Mouse (Mus musculus): ENCODE measurements at regions not wholly inside any gene's neighbourhood (a gene's known extent, or its start where the extent isn't known, plus 50 kb on each side); places are given as distances from the start of the nearest gene placed in this dataset.

DNA sequence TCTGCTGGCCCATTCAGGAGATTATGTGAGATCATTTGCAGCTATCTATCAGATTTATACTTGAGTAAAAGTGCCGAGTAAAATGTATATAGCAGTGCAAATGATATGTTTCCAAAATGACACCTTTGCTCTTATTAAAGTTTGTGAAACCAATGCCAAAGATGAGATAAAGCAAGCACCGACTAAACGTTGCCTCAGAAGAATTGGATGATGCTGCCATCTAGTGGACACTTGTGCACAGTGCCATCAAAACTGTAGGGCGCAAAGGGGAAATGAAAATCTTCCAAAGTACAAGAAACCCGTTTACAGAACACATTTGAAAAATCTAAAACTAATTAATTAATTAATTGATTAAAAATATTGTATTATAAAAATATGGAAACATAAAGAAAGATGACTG lies 127.2 kb downstream of the Atxn7l3b start:
- 8% methylated on average over 5 of the region's 5 CpGs for whole genome bisulfite sequencing
- H3K27ac ChIP-seq (ENCODE audit: low read depth, low read length): no peak overlapping the region
- peak; percentile 54; the same call in 1 of the 2 replicates for ATAC-seq (replicated peaks; ENCODE audit: low FRiP score)
- H3K9me3 ChIP-seq (ENCODE audit: control insufficient read depth, low read length): no peaks in the 10 kb centered on the region
- H3K9ac ChIP-seq (ENCODE audit: low read depth, low read length): no peak overlapping the region
- H3K4me1 ChIP-seq (replicated peaks; ENCODE audit: control insufficient read depth, insufficient read depth, low read length): no peaks in the 10 kb centered on the region
- DNase-seq (ENCODE audit: low spot score): no peak
- no peak overlapping the region for H3K4me3 ChIP-seq (ENCODE audit: low read depth, low read length)
- H3K36me3 ChIP-seq (ENCODE audit: control insufficient read depth, insufficient read depth, low read length): no peaks in the 10 kb centered on the region
- no peaks in the 10 kb centered on the region for H3K27me3 ChIP-seq (replicated peaks; ENCODE audit: control insufficient read depth, insufficient read depth, low read length)
- no peak overlapping the region for H3K4me2 ChIP-seq

GRCm38 (mm10) chr10:112798603-112799002 lies 130.2 kb downstream of the Atxn7l3b start:
- Histone ChIP-seq H3K4me2 (no peak overlapping the region), H3K27ac (ENCODE audit: low read depth, low read length) (no peak overlapping the region), H3K9ac (ENCODE audit: low read depth, low read length) (no peak overlapping the region), H3K36me3 (ENCODE audit: control insufficient read depth, insufficient read depth, low read length) (no peaks in the 10 kb centered on the region), H3K9me3 (ENCODE audit: control insufficient read depth, low read length) (no peaks in the 10 kb centered on the region), H3K4me3 (ENCODE audit: low read depth, low read length) (no peak overlapping the region), H3K27me3 (replicated peaks; ENCODE audit: control insufficient read depth, insufficient read depth, low read length) (no peaks in the 10 kb centered on the region), H3K4me1 (replicated peaks; ENCODE audit: control insufficient read depth, insufficient read depth, low read length) (no peaks in the 10 kb centered on the region)
- WGBS: 62% methylated on average over 7 of the region's 7 CpGs
- DNase-seq (ENCODE audit: low spot score) (no peak), ATAC-seq (replicated peaks; ENCODE audit: low FRiP score) (no peak)

DNA sequence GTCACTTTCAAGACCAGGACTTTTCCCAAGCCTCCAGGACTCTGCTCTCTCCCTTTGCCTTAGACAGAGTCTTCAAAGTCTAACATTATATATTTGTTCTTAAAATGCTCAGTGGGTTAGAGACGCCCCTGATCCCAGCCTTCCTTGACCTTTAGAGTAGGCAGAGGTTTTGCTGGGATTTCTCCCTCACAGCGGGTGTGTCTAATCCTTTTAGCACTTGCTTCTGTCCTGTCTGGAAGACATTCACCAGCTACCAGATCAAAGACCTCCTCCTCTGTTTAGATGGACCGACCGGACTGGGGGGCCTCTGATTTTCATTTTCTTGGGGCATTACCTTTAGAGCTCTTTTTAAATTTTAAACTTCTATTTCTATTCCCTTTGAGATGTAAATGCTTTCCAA lies 130.7 kb downstream of the Atxn7l3b start:
- WGBS: 20% methylated on average over 4 of the region's 4 CpGs

DNA sequence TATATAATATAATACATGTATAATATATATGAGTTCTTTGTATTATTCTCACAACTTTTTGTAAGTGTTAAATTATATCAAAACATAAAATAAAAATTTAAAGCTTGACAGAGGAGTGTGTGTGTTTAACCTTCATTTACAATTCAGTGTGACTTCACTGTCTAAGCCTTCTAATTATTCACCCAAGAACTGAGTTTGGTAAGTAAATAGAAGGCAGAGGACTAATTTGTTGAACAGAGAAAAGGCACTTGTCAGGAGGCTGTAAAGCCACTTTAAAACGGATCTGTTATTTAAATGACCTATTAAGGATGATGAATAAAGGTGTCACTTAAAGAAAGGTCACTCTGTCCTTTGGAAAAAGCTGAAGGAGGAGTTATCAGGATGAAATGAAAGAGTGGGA lies 132.9 kb downstream of the Atxn7l3b start:
- 22% methylated on average over 1 of the region's 1 CpGs for WGBS
- Histone ChIP-seq H3K4me3 (ENCODE audit: low read depth, low read length) (no peak overlapping the region), H3K27ac (ENCODE audit: low read depth, low read length) (no peak overlapping the region), H3K27me3 (replicated peaks; ENCODE audit: control insufficient read depth, insufficient read depth, low read length) (no peaks in the 10 kb centered on the region), H3K4me1 (replicated peaks; ENCODE audit: control insufficient read depth, insufficient read depth, low read length) (no peaks in the 10 kb centered on the region), H3K36me3 (ENCODE audit: control insufficient read depth, insufficient read depth, low read length) (no peaks in the 10 kb centered on the region), H3K9ac (ENCODE audit: low read depth, low read length) (no peak overlapping the region), H3K4me2 (no peak overlapping the region), H3K9me3 (ENCODE audit: control insufficient read depth, low read length) (no peaks in the 10 kb centered on the region)
- ATAC-seq (replicated peaks; ENCODE audit: low FRiP score): no peak
- DNase-seq (ENCODE audit: low spot score): no peak

More for the DNA sequence above, 130.7 kb downstream of the Atxn7l3b start:
- H3K4me1 ChIP-seq (replicated peaks; ENCODE audit: control insufficient read depth, insufficient read depth, low read length): no peaks in the 10 kb centered on the region
- H3K9me3 ChIP-seq (ENCODE audit: control insufficient read depth, low read length): no peaks in the 10 kb centered on the region
- no peaks in the 10 kb centered on the region for H3K36me3 ChIP-seq (ENCODE audit: control insufficient read depth, insufficient read depth, low read length)
- ATAC-seq (replicated peaks; ENCODE audit: low FRiP score) (no peak), DNase-seq (ENCODE audit: low spot score) (no peak)
- no peaks in the 10 kb centered on the region for H3K27me3 ChIP-seq (replicated peaks; ENCODE audit: control insufficient read depth, insufficient read depth, low read length)
- no peak overlapping the region for H3K9ac ChIP-seq (ENCODE audit: low read depth, low read length)
- H3K4me2 ChIP-seq: no peak overlapping the region
- H3K27ac ChIP-seq (ENCODE audit: low read depth, low read length): no peak overlapping the region
- H3K4me3 ChIP-seq (ENCODE audit: low read depth, low read length): no peak overlapping the region

- Histone ChIP-seq H3K4me1 (replicated peaks; ENCODE audit: control insufficient read depth, insufficient read depth, low read length) (no peaks in the 10 kb centered on the region), H3K27me3 (replicated peaks; ENCODE audit: control insufficient read depth, insufficient read depth, low read length) (no peaks in the 10 kb centered on the region), H3K27ac (ENCODE audit: low read depth, low read length) (no peak overlapping the region), H3K9me3 (ENCODE audit: control insufficient read depth, low read length) (no peaks in the 10 kb centered on the region), H3K36me3 (ENCODE audit: control insufficient read depth, insufficient read depth, low read length) (no peaks in the 10 kb centered on the region), H3K9ac (ENCODE audit: low read depth, low read length) (no peak overlapping the region), H3K4me2 (no peak overlapping the region), H3K4me3 (ENCODE audit: low read depth, low read length) (no peak overlapping the region)
- 89% methylated on average over 1 of the region's 1 CpGs for WGBS
- no peak for ATAC-seq (replicated peaks; ENCODE audit: low FRiP score)
- no peak for DNase-seq (ENCODE audit: low spot score)
Observed at GRCm38 (mm10) chr10:112795473-112795872, 133.3 kb downstream of the Atxn7l3b start.

GRCm38 (mm10) chr10:112788236-112788635 lies 140.6 kb downstream of the Atxn7l3b start:
- no peak overlapping the region for H3K4me3 ChIP-seq (ENCODE audit: low read depth, low read length)
- H3K4me2 ChIP-seq: no peak overlapping the region
- no peak overlapping the region for H3K27ac ChIP-seq (ENCODE audit: low read depth, low read length)
- no peaks in the 10 kb centered on the region for H3K4me1 ChIP-seq (replicated peaks; ENCODE audit: control insufficient read depth, insufficient read depth, low read length)
- ATAC-seq (replicated peaks; ENCODE audit: low FRiP score) (no peak), DNase-seq (ENCODE audit: low spot score) (no peak)
- 73% methylated on average over 3 of the region's 3 CpGs for WGBS
- no peaks in the 10 kb centered on the region for H3K9me3 ChIP-seq (ENCODE audit: control insufficient read depth, low read length)
- no peak overlapping the region for H3K9ac ChIP-seq (ENCODE audit: low read depth, low read length)
- no peaks in the 10 kb centered on the region for H3K36me3 ChIP-seq (ENCODE audit: control insufficient read depth, insufficient read depth, low read length)
- H3K27me3 ChIP-seq (replicated peaks; ENCODE audit: control insufficient read depth, insufficient read depth, low read length): no peaks in the 10 kb centered on the region

DNA sequence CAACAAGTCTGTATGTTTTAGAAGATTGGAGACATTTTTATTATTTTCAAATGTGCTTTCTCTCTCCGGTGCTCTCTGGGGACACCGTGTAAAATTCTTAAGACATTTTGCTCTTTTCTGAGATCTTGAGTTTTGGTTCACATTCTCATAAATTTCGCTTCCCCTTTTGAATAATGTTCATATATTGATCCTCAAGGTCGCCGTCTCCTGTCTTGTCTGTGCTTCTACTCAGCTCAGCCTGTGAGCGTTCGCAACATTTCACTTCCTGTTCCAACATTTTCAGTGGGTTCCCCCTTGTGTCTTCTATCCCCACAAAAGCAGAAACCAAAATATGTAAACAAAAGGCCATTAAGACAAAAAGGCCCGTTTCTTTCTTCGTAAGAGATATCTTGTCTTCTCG lies 154.5 kb downstream of the Atxn7l3b start:
- Histone ChIP-seq H3K9ac (ENCODE audit: low read depth, low read length) (no peak overlapping the region), H3K36me3 (ENCODE audit: control insufficient read depth, insufficient read depth, low read length) (no peaks in the 10 kb centered on the region), H3K4me1 (replicated peaks; ENCODE audit: control insufficient read depth, insufficient read depth, low read length) (no peaks in the 10 kb centered on the region), H3K27me3 (replicated peaks; ENCODE audit: control insufficient read depth, insufficient read depth, low read length) (no peaks in the 10 kb centered on the region), H3K9me3 (ENCODE audit: control insufficient read depth, low read length) (no peaks in the 10 kb centered on the region), H3K4me3 (ENCODE audit: low read depth, low read length) (no peak overlapping the region), H3K4me2 (no peak overlapping the region), H3K27ac (ENCODE audit: low read depth, low read length) (no peak overlapping the region)
- WGBS: 84% methylated on average over 10 of the region's 10 CpGs
- DNase-seq (ENCODE audit: low spot score) (no peak), ATAC-seq (replicated peaks; ENCODE audit: low FRiP score) (no peak)

- Histone ChIP-seq H3K9ac (ENCODE audit: low read depth, low read length) (no peak overlapping the region), H3K27me3 (replicated peaks; ENCODE audit: control insufficient read depth, insufficient read depth, low read length) (no peaks in the 10 kb centered on the region), H3K4me2 (no peak overlapping the region), H3K4me1 (replicated peaks; ENCODE audit: control insufficient read depth, insufficient read depth, low read length) (no peaks in the 10 kb centered on the region), H3K9me3 (ENCODE audit: control insufficient read depth, low read length) (no peaks in the 10 kb centered on the region), H3K27ac (ENCODE audit: low read depth, low read length) (no peak overlapping the region), H3K4me3 (ENCODE audit: low read depth, low read length) (no peak overlapping the region), H3K36me3 (ENCODE audit: control insufficient read depth, insufficient read depth, low read length) (no peaks in the 10 kb centered on the region)
- no peak for ATAC-seq (replicated peaks; ENCODE audit: low FRiP score)
- 50% methylated on average over 1 of the region's 1 CpGs for WGBS
- DNase-seq (ENCODE audit: low spot score): no peak
Observed at GRCm38 (mm10) chr10:112746683-112747082, 182.1 kb downstream of the Atxn7l3b start.

DNA sequence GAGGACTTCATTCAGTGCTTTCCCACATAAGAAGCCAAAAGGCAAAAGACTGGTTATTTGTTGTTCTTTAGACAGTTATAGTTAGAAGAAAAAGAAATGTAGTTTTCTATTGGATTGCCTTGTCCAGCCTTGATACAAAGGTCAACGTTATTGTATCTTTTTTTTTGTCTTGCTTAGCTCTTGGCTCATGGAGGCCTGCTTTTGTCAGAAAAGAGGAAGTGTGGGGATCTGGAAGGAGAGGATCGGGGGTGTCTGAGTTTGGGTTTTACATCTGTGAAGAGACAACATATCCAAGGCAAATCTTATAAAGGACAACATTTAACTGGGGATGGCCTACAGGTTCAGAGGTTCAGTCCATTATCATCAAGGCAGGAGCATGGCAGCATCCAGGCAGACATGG lies 185.3 kb downstream of the Atxn7l3b start:
- ATAC-seq (replicated peaks; ENCODE audit: low FRiP score) (no peak), DNase-seq (ENCODE audit: low spot score) (no peak)
- 62% methylated on average over 2 of the region's 2 CpGs for WGBS
- Histone ChIP-seq H3K27ac (ENCODE audit: low read depth, low read length) (no peak overlapping the region), H3K27me3 (replicated peaks; ENCODE audit: control insufficient read depth, insufficient read depth, low read length) (no peaks in the 10 kb centered on the region), H3K4me3 (ENCODE audit: low read depth, low read length) (no peak overlapping the region), H3K4me1 (replicated peaks; ENCODE audit: control insufficient read depth, insufficient read depth, low read length) (no peaks in the 10 kb centered on the region), H3K36me3 (ENCODE audit: control insufficient read depth, insufficient read depth, low read length) (no peaks in the 10 kb centered on the region), H3K9me3 (ENCODE audit: control insufficient read depth, low read length) (no peaks in the 10 kb centered on the region), H3K9ac (ENCODE audit: low read depth, low read length) (no peak overlapping the region), H3K4me2 (no peak overlapping the region)

Measured in liver, embryonic 11.5 days (tissue).